Mouse (Mus musculus) R1 (cell line): ENCODE data around the gene Fgfr2.

Experiments
- DNase-seq: peaks from one replicate; pipeline ENCODE4 v3.0.0-alpha.2; 2018; ENCODE audit warnings: low read depth, low spot score

The Fgfr2 gene

GRCm38 (mm10) chr7:130732908-130733307 is 2390.2 kb downstream of the Fgfr2 start:
- DNase-seq = no peak

- no peak for DNase-seq
These were observed 2391.4 kb downstream of the Fgfr2 start for GRCm38 (mm10) chr7:130731792-130732191.

- DNase-seq = no peak
These were observed 2395.6 kb downstream of the Fgfr2 start for GRCm38 (mm10) chr7:130727560-130727959.

- DNase-seq = peak; percentile 67
These were observed 2396.3 kb downstream of the Fgfr2 start for GRCm38 (mm10) chr7:130726724-130727422.

GRCm38 (mm10) chr7:130726185-130726584 is 2397.0 kb downstream of the Fgfr2 start:
- no peak for DNase-seq

- DNase-seq = no peak
These were observed 2402.4 kb downstream of the Fgfr2 start for GRCm38 (mm10) chr7:130720646-130721335.

- peak; percentile 82 for DNase-seq
These were observed 2403.1 kb downstream of the Fgfr2 start for GRCm38 (mm10) chr7:130719931-130720598.

- no peak for DNase-seq
These were observed 2406.2 kb downstream of the Fgfr2 start for GRCm38 (mm10) chr7:130716989-130717388.

GRCm38 (mm10) chr7:130716341-130716740 is 2406.8 kb downstream of the Fgfr2 start:
- DNase-seq = peak; percentile 84

GRCm38 (mm10) chr7:130715467-130715866 is 2407.7 kb downstream of the Fgfr2 start:
- DNase-seq = no peak

- DNase-seq = peak; percentile 29
These were observed 2409.8 kb downstream of the Fgfr2 start for GRCm38 (mm10) chr7:130713319-130713718.

GRCm38 (mm10) chr7:130711851-130712250 is 2411.3 kb downstream of the Fgfr2 start:
- peak; percentile 83 for DNase-seq

- no peak for DNase-seq
These were observed 2413.5 kb downstream of the Fgfr2 start for GRCm38 (mm10) chr7:130709372-130710274.

- DNase-seq = no peak
These were observed 2414.2 kb downstream of the Fgfr2 start for GRCm38 (mm10) chr7:130708940-130709339.

GRCm38 (mm10) chr7:130705230-130705629 is 2417.9 kb downstream of the Fgfr2 start:
- no peak for DNase-seq

- DNase-seq = no peak
These were observed 2421.8 kb downstream of the Fgfr2 start for GRCm38 (mm10) chr7:130701336-130701735.

GRCm38 (mm10) chr7:130698480-130698879 is 2424.7 kb downstream of the Fgfr2 start:
- DNase-seq = no peak

GRCm38 (mm10) chr7:130696347-130697234 is 2426.6 kb downstream of the Fgfr2 start:
- DNase-seq = no peak

GRCm38 (mm10) chr7:130695669-130696338 is 2427.3 kb downstream of the Fgfr2 start:
- no peak for DNase-seq

GRCm38 (mm10) chr7:130693800-130694193 is 2429.4 kb downstream of the Fgfr2 start:
- DNase-seq = peak; percentile 58
